Mouse (Mus musculus): ENCODE results near the gene Fbxo44. TPM values are rescaled to one million over a fixed set of nuclear protein-coding genes. Genes with fewer than 3 reads are reported as not detected.
"Not testable (repeated sequence)": the region's sequence is repeated elsewhere in the genome, so short reads cannot be mapped to it uniquely, and the experiment has no call there.

Gene Fbxo44
- polyA plus RNA-seq, 1 experiment from 2014 or later, result 4.1 TPM

- ATAC-seq (ENCODE audit: low FRiP score, low TSS enrichment) (no peak), DNase-seq (ENCODE audit: low spot score) (no peak)
- Histone ChIP-seq H3K4me2 (replicated peaks; ENCODE audit: low read depth) (no peak overlapping the region), H3K4me3 (ENCODE audit: low read depth, low read length) (no peak overlapping the region), H3K4me1 (replicated peaks; ENCODE audit: control insufficient read depth, insufficient read depth) (no peaks in the 10 kb centered on the region), H3K27me3 (ENCODE audit: control insufficient read depth, insufficient read depth, low read length) (no peaks in the 10 kb centered on the region), H3K27ac (replicated peaks) (no peak overlapping the region), H3K36me3 (ENCODE audit: control insufficient read depth, insufficient read depth, low read length) (no peaks in the 10 kb centered on the region), H3K9ac (ENCODE audit: low read length) (no peak overlapping the region), H3K9me3 (ENCODE audit: control insufficient read depth, low read length) (no peaks in the 10 kb centered on the region)
- TF ChIP-seq CTCF (IDR thresholded peaks at IDR 0.05; ENCODE audit: low read depth) (no peak), EP300 (optimal IDR thresholded peaks at IDR 0.05) (no peak)
- whole genome bisulfite sequencing, result 88% methylated on average over 12 of the region's 12 CpGs
Measured at GRCm38 (mm10) chr4:148181483-148181882, 21.2 kb upstream of the Fbxo44 start.

DNA sequence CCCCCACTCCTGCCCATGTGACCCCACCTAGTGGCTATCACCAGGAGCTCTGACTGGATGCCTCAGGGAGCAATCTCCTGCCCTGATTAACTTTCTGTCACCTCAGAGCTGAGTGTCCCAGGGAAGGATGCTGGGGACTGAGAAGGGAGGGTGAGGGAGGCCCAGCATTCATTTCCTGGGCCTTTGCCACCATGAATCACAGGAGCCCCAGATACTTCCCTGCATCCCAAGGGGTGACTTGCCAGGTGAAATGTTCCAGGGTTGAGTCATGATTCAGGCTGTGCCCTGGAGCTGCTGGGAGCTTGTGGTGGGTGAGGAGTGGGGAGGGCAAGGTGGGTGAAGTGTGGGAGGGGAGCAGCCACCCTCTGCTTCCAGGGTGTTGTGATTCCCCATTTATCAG lies 17.4 kb upstream of the Fbxo44 start:
- TF ChIP-seq CTCF (IDR thresholded peaks at IDR 0.05; ENCODE audit: low read depth) (no peak), EP300 (optimal IDR thresholded peaks at IDR 0.05) (no peak)
- Histone ChIP-seq H3K4me1 (replicated peaks; ENCODE audit: control insufficient read depth, insufficient read depth) (no peaks in the 10 kb centered on the region), H3K36me3 (ENCODE audit: control insufficient read depth, insufficient read depth, low read length) (no peaks in the 10 kb centered on the region), H3K4me2 (replicated peaks; ENCODE audit: low read depth) (no peak overlapping the region), H3K27me3 (ENCODE audit: control insufficient read depth, insufficient read depth, low read length) (peaks cover 6% of the 10 kb centered on the region; the same call in 1 of the 2 replicates), H3K9me3 (ENCODE audit: control insufficient read depth, low read length) (no peaks in the 10 kb centered on the region), H3K27ac (replicated peaks) (no peak overlapping the region), H3K9ac (ENCODE audit: low read length) (no peak overlapping the region), H3K4me3 (ENCODE audit: low read depth, low read length) (no peak overlapping the region)
- ATAC-seq (ENCODE audit: low FRiP score, low TSS enrichment), result no peak
- no peak for DNase-seq (ENCODE audit: low spot score)

DNA sequence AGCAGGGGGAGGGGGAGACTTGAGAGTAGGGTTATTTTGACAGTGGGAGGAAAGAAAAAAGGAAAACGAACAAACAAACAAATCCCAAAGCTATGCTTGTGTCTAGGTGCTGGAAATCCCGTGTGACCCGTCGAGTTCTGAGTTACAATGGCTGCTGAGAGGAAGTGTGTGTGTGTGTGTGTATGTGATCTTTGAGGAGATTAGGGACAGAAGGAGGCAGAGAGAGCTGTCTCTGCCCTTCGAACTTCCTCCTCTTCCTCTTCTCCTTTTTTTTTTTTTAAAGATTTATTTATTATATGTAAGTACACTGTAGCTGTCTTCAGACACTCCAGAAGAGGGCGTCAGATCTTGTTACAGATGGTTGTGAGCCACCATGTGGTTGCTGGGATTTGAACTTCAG lies 16.3 kb upstream of the Fbxo44 start:
- not testable (repeated sequence) for H3K4me3 ChIP-seq (ENCODE audit: low read depth, low read length); H3K27ac ChIP-seq (replicated peaks); H3K36me3 ChIP-seq (ENCODE audit: control insufficient read depth, insufficient read depth, low read length); DNase-seq (ENCODE audit: low spot score); H3K9me3 ChIP-seq (ENCODE audit: control insufficient read depth, low read length); ATAC-seq (ENCODE audit: low FRiP score, low TSS enrichment); H3K4me2 ChIP-seq (replicated peaks; ENCODE audit: low read depth); H3K9ac ChIP-seq (ENCODE audit: low read length); H3K4me1 ChIP-seq (replicated peaks; ENCODE audit: control insufficient read depth, insufficient read depth); H3K27me3 ChIP-seq (ENCODE audit: control insufficient read depth, insufficient read depth, low read length)
- WGBS, result 61% methylated on average over 5 of the region's 6 CpGs

DNA sequence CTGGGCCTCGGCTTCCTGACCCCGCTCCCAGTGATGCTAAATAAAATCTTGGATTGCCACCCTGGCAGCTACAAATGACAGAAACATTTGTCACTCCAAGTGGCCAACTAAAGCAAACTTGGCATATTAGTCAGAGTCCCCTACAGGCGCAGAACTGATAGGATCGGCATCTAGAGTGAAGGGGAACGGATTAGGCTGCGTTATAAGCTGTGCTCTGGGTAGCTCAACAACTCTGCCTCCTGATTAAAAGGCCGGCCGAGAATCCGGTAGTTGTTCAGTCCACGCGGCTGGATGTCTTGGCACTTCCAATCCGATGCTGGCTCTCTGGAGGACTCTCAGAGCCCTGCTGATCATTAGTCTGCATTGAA lies 14.2 kb upstream of the Fbxo44 start:
- Histone ChIP-seq H3K9ac (ENCODE audit: low read length) (no peak overlapping the region), H3K36me3 (ENCODE audit: control insufficient read depth, insufficient read depth, low read length) (no peaks in the 10 kb centered on the region), H3K27ac (replicated peaks) (no peak overlapping the region), H3K4me3 (ENCODE audit: low read depth, low read length) (no peak overlapping the region), H3K4me2 (replicated peaks; ENCODE audit: low read depth) (no peak overlapping the region), H3K9me3 (ENCODE audit: control insufficient read depth, low read length) (no peaks in the 10 kb centered on the region), H3K4me1 (replicated peaks; ENCODE audit: control insufficient read depth, insufficient read depth) (no peaks in the 10 kb centered on the region), H3K27me3 (ENCODE audit: control insufficient read depth, insufficient read depth, low read length) (peaks cover 12% of the 10 kb centered on the region; the same call in 1 of the 2 replicates)
- TF ChIP-seq CTCF (IDR thresholded peaks at IDR 0.05; ENCODE audit: low read depth) (no peak), EP300 (optimal IDR thresholded peaks at IDR 0.05) (no peak)
- DNase-seq (ENCODE audit: low spot score), result no peak
- ATAC-seq (ENCODE audit: low FRiP score, low TSS enrichment), result no peak
- WGBS, result 15% methylated on average over 12 of the region's 12 CpGs

DNA sequence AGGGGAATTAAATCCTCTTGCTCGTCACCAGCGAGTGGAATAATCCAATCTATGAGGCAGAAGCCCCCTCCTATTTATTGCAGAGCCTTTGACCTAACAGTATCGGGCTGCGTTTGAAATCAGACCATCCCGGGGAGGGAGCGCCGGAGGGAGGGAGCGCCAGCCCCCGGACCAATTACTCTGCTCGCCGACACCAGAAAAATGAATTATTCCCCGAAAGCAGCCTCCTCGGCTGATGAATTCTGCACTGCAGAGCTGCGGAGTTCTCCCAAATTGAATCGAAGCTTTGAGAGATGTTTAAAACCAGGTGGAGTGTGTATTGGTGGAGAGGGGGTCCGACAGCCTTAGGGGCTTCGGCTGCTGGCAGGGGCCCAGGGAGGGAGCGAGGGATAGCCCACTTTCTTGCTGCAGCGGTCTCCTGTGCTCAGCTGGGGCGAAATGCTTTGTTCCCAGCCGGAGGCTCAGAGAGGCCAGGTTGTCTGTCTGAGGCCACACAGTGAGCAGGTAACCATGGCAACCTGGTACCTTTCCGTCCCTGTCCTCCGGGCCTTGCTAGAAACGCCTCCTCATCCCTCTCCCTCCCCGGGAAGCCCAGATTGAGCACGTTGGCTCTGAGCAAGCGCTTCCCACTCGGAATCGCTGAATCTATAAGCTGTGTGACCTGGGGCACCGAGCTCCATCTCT lies 13.7 kb upstream of the Fbxo44 start:
- Histone ChIP-seq H3K4me3 (ENCODE audit: low read depth, low read length) (no peak overlapping the region), H3K27me3 (ENCODE audit: control insufficient read depth, insufficient read depth, low read length) (peaks cover 12% of the 10 kb centered on the region; the same call in 1 of the 2 replicates), H3K4me2 (replicated peaks; ENCODE audit: low read depth) (no peak overlapping the region), H3K9me3 (ENCODE audit: control insufficient read depth, low read length) (no peaks in the 10 kb centered on the region), H3K27ac (replicated peaks) (no peak overlapping the region), H3K4me1 (replicated peaks; ENCODE audit: control insufficient read depth, insufficient read depth) (no peaks in the 10 kb centered on the region), H3K36me3 (ENCODE audit: control insufficient read depth, insufficient read depth, low read length) (no peaks in the 10 kb centered on the region), H3K9ac (ENCODE audit: low read length) (no peak overlapping the region)
- ATAC-seq (ENCODE audit: low FRiP score, low TSS enrichment), result no peak
- WGBS, result 3% methylated on average over 30 of the region's 30 CpGs
- TF ChIP-seq EP300 (optimal IDR thresholded peaks at IDR 0.05) (no peak), CTCF (IDR thresholded peaks at IDR 0.05; ENCODE audit: low read depth) (no peak)
- DNase-seq (ENCODE audit: low spot score), result no peak

GRCm38 (mm10) chr4:148171261-148171660 lies 11.0 kb upstream of the Fbxo44 start:
- no peaks in the 10 kb centered on the region for H3K4me1 ChIP-seq (replicated peaks; ENCODE audit: control insufficient read depth, insufficient read depth)
- H3K36me3 ChIP-seq (ENCODE audit: control insufficient read depth, insufficient read depth, low read length), result no peaks in the 10 kb centered on the region
- DNase-seq (ENCODE audit: low spot score) (no peak), ATAC-seq (ENCODE audit: low FRiP score, low TSS enrichment) (no peak)
- H3K4me2 ChIP-seq (replicated peaks; ENCODE audit: low read depth), result no peak overlapping the region
- no peaks in the 10 kb centered on the region for H3K9me3 ChIP-seq (ENCODE audit: control insufficient read depth, low read length)
- H3K9ac ChIP-seq (ENCODE audit: low read length), result no peak overlapping the region
- 38% methylated on average over 3 of the region's 3 CpGs for WGBS
- H3K27ac ChIP-seq (replicated peaks), result no peak overlapping the region
- H3K27me3 ChIP-seq (ENCODE audit: control insufficient read depth, insufficient read depth, low read length), result peaks cover 15% of the 10 kb centered on the region; the same call in 1 of the 2 replicates
- no peak overlapping the region for H3K4me3 ChIP-seq (ENCODE audit: low read depth, low read length)
- TF ChIP-seq CTCF (IDR thresholded peaks at IDR 0.05; ENCODE audit: low read depth) (no peak), EP300 (optimal IDR thresholded peaks at IDR 0.05) (no peak)
